Mouse (Mus musculus): Measurements from ENCODE around the gene Map2k2. TPM values are rescaled to one million over a fixed set of nuclear protein-coding genes. Genes with fewer than 3 reads are reported as not detected.
"Not testable (repeated sequence)": the region's sequence is repeated elsewhere in the genome, so short reads cannot be mapped to it uniquely, and the experiment has no call there.

Gene Map2k2
- polyA plus RNA-seq (2014; fragmentation: Nextera tagmentation; extraction: Ambion mirVana), result 174 and 185 TPM in 2 replicates

- H3K27ac ChIP-seq (ENCODE audit: low read depth), result peak within 1 kb of the TSS; percentile 99
- WGBS, result under 1% methylated on average over 56 of the region's 56 CpGs
- peaks cover 26% of the 10 kb centered on the region for H3K36me3 ChIP-seq (ENCODE audit: control insufficient read depth, insufficient read depth, low read length)
- H3K27me3 ChIP-seq (replicated peaks; ENCODE audit: control insufficient read depth, insufficient read depth, low read length), result no peaks in the 10 kb centered on the region
- peak; percentile 94 for ATAC-seq (replicated peaks; ENCODE audit: low FRiP score, low TSS enrichment, low read depth)
- DNase-seq (ENCODE audit: low spot score), result peak; percentile 97
- H3K9ac ChIP-seq (ENCODE audit: low read length), result peak within 1 kb of the TSS; percentile 99
- peaks cover 13% of the 10 kb centered on the region for H3K4me1 ChIP-seq (replicated peaks; ENCODE audit: control insufficient read depth, insufficient read depth, low read length)
- peak within 1 kb of the TSS; percentile 98 for H3K4me3 ChIP-seq (ENCODE audit: low read depth, low read length)
- H3K9me3 ChIP-seq (ENCODE audit: control insufficient read depth, low read length), result no peaks in the 10 kb centered on the region
- H3K4me2 ChIP-seq (ENCODE audit: low read length), result peak within 1 kb of the TSS; percentile 49
Measured at GRCm38 (mm10) chr10:81105565-81106112, at the start of gene Map2k2. Map2k2 (plus strand) TSS chr10:81105915.

DNA sequence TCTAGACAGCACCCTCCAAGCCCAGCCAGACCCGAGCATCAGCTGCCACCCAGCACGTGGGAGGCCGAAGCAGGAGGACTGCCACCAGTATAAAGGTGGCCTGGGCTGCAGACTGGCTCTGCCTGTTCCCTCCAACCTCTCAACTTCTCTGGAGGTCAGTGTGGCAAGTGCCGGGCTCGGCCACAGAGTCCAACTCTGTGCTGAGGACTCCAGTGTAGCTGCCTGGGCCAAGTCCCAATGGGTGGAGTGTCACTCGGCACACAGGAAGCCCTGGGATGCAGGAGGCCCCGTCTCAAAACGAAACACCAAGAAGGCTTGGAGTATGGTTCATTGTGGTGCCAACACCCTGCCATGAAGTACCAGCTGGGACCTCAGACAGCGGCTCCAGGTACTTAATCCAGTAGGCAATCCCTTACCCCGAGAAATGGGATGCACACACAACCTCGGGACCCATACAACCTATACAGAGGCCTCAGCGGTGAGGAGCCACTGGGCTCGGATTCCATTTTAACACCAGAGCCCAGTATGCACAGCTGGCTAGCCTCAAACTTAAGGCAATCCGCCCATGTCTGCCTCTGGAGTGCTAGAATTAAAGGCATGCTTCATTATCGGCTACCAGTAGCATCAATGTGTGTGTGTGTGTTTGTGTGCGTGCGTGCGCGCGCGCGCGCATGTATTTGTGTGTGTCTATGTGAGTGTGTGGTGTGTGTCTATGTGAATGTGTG is 48.1 kb upstream of the Map2k2 start:
- ATAC-seq (replicated peaks; ENCODE audit: low FRiP score, low TSS enrichment, low read depth), result no peak
- H3K4me1 ChIP-seq (replicated peaks; ENCODE audit: control insufficient read depth, insufficient read depth, low read length), result peaks cover 13% of the 10 kb centered on the region
- WGBS, result 93% methylated on average over 23 of the region's 23 CpGs
- no peaks in the 10 kb centered on the region for H3K9me3 ChIP-seq (ENCODE audit: control insufficient read depth, low read length)
- H3K27ac ChIP-seq (ENCODE audit: low read depth), result no peak overlapping the region
- DNase-seq (ENCODE audit: low spot score), result no peak
- no peaks in the 10 kb centered on the region for H3K27me3 ChIP-seq (replicated peaks; ENCODE audit: control insufficient read depth, insufficient read depth, low read length)
- no peak overlapping the region for H3K9ac ChIP-seq (ENCODE audit: low read length)
- H3K36me3 ChIP-seq (ENCODE audit: control insufficient read depth, insufficient read depth, low read length), result 0 out of 2 replicates have a peak, but pooled peaks cover under 1% of the 10 kb centered on the region
- no peak overlapping the region for H3K4me2 ChIP-seq (ENCODE audit: low read length)
- H3K4me3 ChIP-seq (ENCODE audit: low read depth, low read length), result no peak overlapping the region

DNA sequence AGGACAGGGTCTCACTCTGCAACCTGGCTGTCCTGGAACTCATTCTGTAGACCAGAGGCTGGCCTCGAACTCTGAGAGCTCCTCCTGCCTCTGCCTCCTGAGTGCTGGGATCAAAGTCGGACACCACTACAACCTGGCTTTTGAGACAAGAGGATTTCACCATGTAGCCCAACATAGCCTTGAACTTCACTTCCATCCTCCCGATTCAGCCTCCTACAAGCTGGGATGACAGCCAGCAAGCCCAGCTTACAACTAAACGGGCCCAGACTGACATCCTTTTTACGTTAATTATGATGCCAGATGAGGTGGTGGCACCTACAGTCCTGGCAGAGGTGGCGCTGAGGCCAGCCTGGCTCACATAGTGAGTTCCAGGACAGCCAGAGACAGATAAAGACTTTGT is 46.8 kb upstream of the Map2k2 start:
- DNase-seq (ENCODE audit: low spot score) (no peak), ATAC-seq (replicated peaks; ENCODE audit: low FRiP score, low TSS enrichment, low read depth) (no peak)
- H3K9ac ChIP-seq (ENCODE audit: low read length), result peak overlapping the region; percentile 82
- no peaks in the 10 kb centered on the region for H3K36me3 ChIP-seq (ENCODE audit: control insufficient read depth, insufficient read depth, low read length)
- H3K4me3 ChIP-seq (ENCODE audit: low read depth, low read length), result peak overlapping the region; percentile 90
- no peaks in the 10 kb centered on the region for H3K27me3 ChIP-seq (replicated peaks; ENCODE audit: control insufficient read depth, insufficient read depth, low read length)
- 87% methylated on average over 6 of the region's 6 CpGs for WGBS
- no peak overlapping the region for H3K27ac ChIP-seq (ENCODE audit: low read depth)
- peak overlapping the region; percentile 87 for H3K4me2 ChIP-seq (ENCODE audit: low read length)
- H3K4me1 ChIP-seq (replicated peaks; ENCODE audit: control insufficient read depth, insufficient read depth, low read length), result peaks cover 13% of the 10 kb centered on the region
- H3K9me3 ChIP-seq (ENCODE audit: control insufficient read depth, low read length), result no peaks in the 10 kb centered on the region

DNA sequence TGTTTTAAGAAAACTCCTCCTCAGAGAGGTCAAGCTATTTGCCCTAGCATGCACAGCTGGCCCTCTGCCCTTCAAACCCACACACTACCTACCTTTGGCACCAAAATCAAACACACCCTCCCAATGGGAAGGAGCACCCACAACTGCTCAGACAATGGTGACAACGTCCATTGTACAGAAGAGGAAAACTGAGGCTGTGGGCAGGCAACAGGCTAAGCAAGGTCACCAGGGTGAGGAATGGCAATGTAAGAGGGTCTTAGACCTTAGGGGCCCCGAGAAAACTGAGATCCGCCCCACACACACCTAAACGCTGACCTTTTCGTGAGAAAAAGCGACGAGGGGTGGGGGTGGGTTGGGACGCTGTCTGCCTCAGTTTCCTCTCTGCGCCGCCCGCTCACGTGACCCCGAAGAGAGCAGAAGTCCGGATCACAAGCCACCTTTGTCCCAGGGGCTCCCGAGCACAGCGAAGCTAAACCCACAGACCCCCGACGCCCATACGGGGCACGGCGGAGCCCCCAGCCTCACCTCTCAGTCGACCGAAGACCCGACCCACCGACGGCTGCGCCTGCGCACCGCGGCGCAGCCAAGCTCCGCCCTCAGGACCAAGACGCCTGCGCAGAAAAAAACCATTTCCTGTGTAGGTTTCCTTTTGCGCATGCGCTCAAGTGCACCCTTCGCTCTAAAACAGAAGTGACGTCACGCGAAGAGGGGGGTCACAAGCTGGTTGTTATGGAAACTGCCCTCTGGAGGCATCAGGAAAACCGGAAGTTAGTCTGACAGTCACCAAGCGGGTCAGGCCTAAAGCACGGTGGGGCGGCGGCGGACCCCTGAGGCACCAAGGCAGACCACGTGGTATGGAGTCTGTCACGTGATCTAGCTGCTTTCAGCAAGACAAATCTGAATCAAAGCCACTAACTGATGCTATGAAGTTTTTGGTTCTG is 45.8 kb upstream of the Map2k2 start, which contains the start of gene Sgta:
Gene Sgta (minus strand): TSS at position 579 of the 941 bp plus-strand sequence.
- H3K9ac ChIP-seq (ENCODE audit: low read length), result peak within 1 kb of the TSS; percentile 82
- peak within 1 kb of the TSS; percentile 87 for H3K4me2 ChIP-seq (ENCODE audit: low read length)
- DNase-seq (ENCODE audit: low spot score), result peak; percentile 99
- H3K4me3 ChIP-seq (ENCODE audit: low read depth, low read length), result peak within 1 kb of the TSS; percentile 90
- peak within 1 kb of the TSS; percentile 38 for H3K27ac ChIP-seq (ENCODE audit: low read depth)
- ATAC-seq (replicated peaks; ENCODE audit: low FRiP score, low TSS enrichment, low read depth), result peak; percentile 96
- H3K36me3 ChIP-seq (ENCODE audit: control insufficient read depth, insufficient read depth, low read length), result no peaks in the 10 kb centered on the region
- H3K4me1 ChIP-seq (replicated peaks; ENCODE audit: control insufficient read depth, insufficient read depth, low read length), result peaks cover 13% of the 10 kb centered on the region
- no peaks in the 10 kb centered on the region for H3K9me3 ChIP-seq (ENCODE audit: control insufficient read depth, low read length)
- under 1% methylated on average over 48 of the region's 48 CpGs for WGBS
- H3K27me3 ChIP-seq (replicated peaks; ENCODE audit: control insufficient read depth, insufficient read depth, low read length), result no peaks in the 10 kb centered on the region

DNA sequence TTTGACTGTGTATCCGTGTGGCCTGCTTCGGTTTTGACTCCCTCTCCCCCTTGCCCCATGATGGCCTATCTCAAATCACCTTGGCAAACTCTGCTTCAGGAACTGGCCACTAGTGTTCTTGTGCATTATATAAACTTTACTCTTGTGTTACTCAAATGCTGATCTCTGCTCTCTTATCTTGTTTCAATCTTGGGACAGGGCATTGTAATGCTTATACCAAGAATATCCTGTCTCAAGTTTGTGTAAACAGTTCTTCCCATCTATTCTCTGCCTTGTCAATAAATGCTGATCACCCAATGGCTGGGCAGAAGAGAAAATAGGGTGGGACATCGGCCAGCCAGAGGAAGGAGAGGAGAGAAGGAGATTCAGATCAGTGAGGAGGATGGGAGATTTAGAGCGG is 43.0 kb upstream of the Map2k2 start:
- DNase-seq (ENCODE audit: low spot score) (no peak), ATAC-seq (replicated peaks; ENCODE audit: low FRiP score, low TSS enrichment, low read depth) (no peak)
- Histone ChIP-seq H3K4me1 (replicated peaks; ENCODE audit: control insufficient read depth, insufficient read depth, low read length) (peaks cover 13% of the 10 kb centered on the region), H3K27me3 (replicated peaks; ENCODE audit: control insufficient read depth, insufficient read depth, low read length) (no peaks in the 10 kb centered on the region), H3K36me3 (ENCODE audit: control insufficient read depth, insufficient read depth, low read length) (no peaks in the 10 kb centered on the region), H3K9me3 (ENCODE audit: control insufficient read depth, low read length) (no peaks in the 10 kb centered on the region), H3K9ac (ENCODE audit: low read length) (no peak overlapping the region), H3K4me2 (ENCODE audit: low read length) (no peak overlapping the region), H3K27ac (ENCODE audit: low read depth) (no peak overlapping the region), H3K4me3 (ENCODE audit: low read depth, low read length) (no peak overlapping the region)
- WGBS, result 56% methylated on average over 4 of the region's 4 CpGs

DNA sequence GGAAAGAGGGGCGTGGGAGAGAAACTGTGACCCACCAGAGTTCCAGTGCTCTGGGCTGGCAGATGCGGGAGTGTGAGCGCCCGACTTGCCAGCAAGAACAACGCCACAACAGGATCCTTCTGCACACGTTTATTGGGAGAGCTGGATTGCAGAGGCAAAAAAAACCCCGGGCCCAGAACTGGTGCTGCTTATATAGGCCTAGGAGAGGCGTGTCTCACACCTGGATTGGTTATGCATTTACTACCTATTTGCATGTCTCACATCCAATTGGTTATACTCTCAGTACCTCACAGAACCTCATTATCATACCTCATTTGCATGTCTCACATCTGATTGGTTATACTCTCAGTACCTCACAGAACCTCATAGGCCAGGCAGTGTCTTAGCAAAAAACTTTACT is 41.2 kb upstream of the Map2k2 start:
- H3K4me2 ChIP-seq (ENCODE audit: low read length); H3K4me3 ChIP-seq (ENCODE audit: low read depth, low read length); H3K4me1 ChIP-seq (replicated peaks; ENCODE audit: control insufficient read depth, insufficient read depth, low read length); H3K27ac ChIP-seq (ENCODE audit: low read depth); H3K27me3 ChIP-seq (replicated peaks; ENCODE audit: control insufficient read depth, insufficient read depth, low read length); H3K9ac ChIP-seq (ENCODE audit: low read length); ATAC-seq (replicated peaks; ENCODE audit: low FRiP score, low TSS enrichment, low read depth); H3K9me3 ChIP-seq (ENCODE audit: control insufficient read depth, low read length); DNase-seq (ENCODE audit: low spot score); H3K36me3 ChIP-seq (ENCODE audit: control insufficient read depth, insufficient read depth, low read length): not testable (repeated sequence)
- 87% methylated on average over 8 of the region's 8 CpGs for WGBS

DNA sequence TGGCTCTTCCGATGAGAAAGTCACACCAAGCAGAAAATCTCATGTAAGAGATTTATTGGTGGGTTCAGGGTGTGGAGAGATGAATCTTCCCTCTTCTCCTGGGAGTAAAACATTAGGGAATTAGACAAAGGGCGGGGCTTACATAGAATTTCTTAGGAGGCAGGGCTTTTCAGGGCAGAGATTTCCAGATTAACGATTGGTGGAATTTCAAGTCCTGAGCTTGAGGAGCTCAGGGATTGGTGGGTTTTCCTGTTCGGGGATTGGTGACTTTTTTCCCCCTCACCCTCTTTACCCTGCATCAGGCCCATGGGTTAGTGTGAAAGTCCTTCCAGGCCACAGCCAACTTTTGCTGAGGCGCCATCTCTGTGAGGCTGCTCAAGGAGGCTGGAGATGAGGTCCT is 37.0 kb upstream of the Map2k2 start:
- 66% methylated on average over 5 of the region's 5 CpGs for WGBS
- no peaks in the 10 kb centered on the region for H3K27me3 ChIP-seq (replicated peaks; ENCODE audit: control insufficient read depth, insufficient read depth, low read length)
- no peak overlapping the region for H3K27ac ChIP-seq (ENCODE audit: low read depth)

DNA sequence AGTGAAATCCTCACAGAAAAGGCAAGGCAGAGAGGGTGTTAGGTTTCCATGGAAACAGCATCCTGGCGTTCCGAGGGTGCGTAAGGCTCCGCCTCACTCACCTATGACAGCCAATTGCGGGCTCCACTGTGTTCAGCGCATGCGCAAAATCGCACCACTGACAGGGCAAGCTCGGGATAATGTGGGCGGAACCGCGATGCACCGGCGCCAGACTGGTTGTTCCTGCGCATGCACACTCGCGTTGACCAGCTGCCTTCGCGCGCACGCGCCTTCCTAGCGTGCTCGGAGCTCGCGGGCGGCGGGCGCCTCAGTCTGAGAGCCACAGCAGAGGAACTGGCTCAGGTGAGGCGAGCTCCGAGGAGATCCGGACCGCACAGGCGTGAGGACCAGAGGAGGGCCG is 35.9 kb upstream of the Map2k2 start, which contains the start of gene Thop1:
Gene Thop1 (plus strand): TSS at position 200 of the 400 bp plus-strand sequence.
- peak within 1 kb of the TSS; percentile 92 for H3K4me2 ChIP-seq (ENCODE audit: low read length)
- peak; percentile 94 for DNase-seq (ENCODE audit: low spot score)
- H3K36me3 ChIP-seq (ENCODE audit: control insufficient read depth, insufficient read depth, low read length), result peaks cover 22% of the 10 kb centered on the region
- H3K4me3 ChIP-seq (ENCODE audit: low read depth, low read length), result peak within 1 kb of the TSS; percentile 79
- peaks cover 9% of the 10 kb centered on the region for H3K4me1 ChIP-seq (replicated peaks; ENCODE audit: control insufficient read depth, insufficient read depth, low read length)
- H3K27me3 ChIP-seq (replicated peaks; ENCODE audit: control insufficient read depth, insufficient read depth, low read length), result no peaks in the 10 kb centered on the region
- peak; percentile 96 for ATAC-seq (replicated peaks; ENCODE audit: low FRiP score, low TSS enrichment, low read depth)
- WGBS, result under 1% methylated on average over 35 of the region's 35 CpGs
- peak within 1 kb of the TSS; percentile 85 for H3K9ac ChIP-seq (ENCODE audit: low read length)
- no peak within 1 kb of the TSS for H3K27ac ChIP-seq (ENCODE audit: low read depth)
- no peaks in the 10 kb centered on the region for H3K9me3 ChIP-seq (ENCODE audit: control insufficient read depth, low read length)

More for the DNA sequence above, 37.0 kb upstream of the Map2k2 start:
- peaks cover 9% of the 10 kb centered on the region for H3K4me1 ChIP-seq (replicated peaks; ENCODE audit: control insufficient read depth, insufficient read depth, low read length)
- H3K4me2 ChIP-seq (ENCODE audit: low read length), result no peak overlapping the region
- H3K36me3 ChIP-seq (ENCODE audit: control insufficient read depth, insufficient read depth, low read length), result peaks cover 11% of the 10 kb centered on the region
- H3K9ac ChIP-seq (ENCODE audit: low read length), result no peak overlapping the region
- ATAC-seq (replicated peaks; ENCODE audit: low FRiP score, low TSS enrichment, low read depth) (no peak), DNase-seq (ENCODE audit: low spot score) (no peak)
- H3K4me3 ChIP-seq (ENCODE audit: low read depth, low read length), result no peak overlapping the region
- H3K9me3 ChIP-seq (ENCODE audit: control insufficient read depth, low read length), result no peaks in the 10 kb centered on the region

Measured in intestine, embryonic 14.5 days (tissue).